Mouse (Mus musculus) embryo, embryonic 11.5 days (tissue): ENCODE measurements around the gene Ryr2.
"Not testable (repeated sequence)": the region's sequence is repeated elsewhere in the genome, so short reads cannot be mapped to it uniquely, and the experiment has no call there.

Experiments used
- DNase-seq: peaks from one replicate; pipeline ENCODE4 v3.0.0-alpha.2; 2012; ENCODE audit warnings: low read depth, low spot score

The Ryr2 gene

GRCm38 (mm10) chr13:12106662-12107632 lies at the start of gene Ryr2:
TSS of gene Ryr2 (minus strand) at chr13:12106945.
- peak; percentile 46 for DNase-seq

GRCm38 (mm10) chr13:12153922-12154321 lies 47.2 kb upstream of the Ryr2 start:
- no peak for DNase-seq

GRCm38 (mm10) chr13:12146918-12147507 lies 40.3 kb upstream of the Ryr2 start:
- no peak for DNase-seq

GRCm38 (mm10) chr13:12146402-12146801 lies 39.7 kb upstream of the Ryr2 start:
- no peak for DNase-seq

GRCm38 (mm10) chr13:12143347-12143746 lies 36.6 kb upstream of the Ryr2 start:
- DNase-seq: no peak

GRCm38 (mm10) chr13:12136461-12136860 lies 29.7 kb upstream of the Ryr2 start:
- DNase-seq: not testable (repeated sequence)

GRCm38 (mm10) chr13:12133549-12133948 lies 26.8 kb upstream of the Ryr2 start:
- DNase-seq: no peak

- no peak for DNase-seq
Measured at GRCm38 (mm10) chr13:12132160-12132710, 25.5 kb upstream of the Ryr2 start.

GRCm38 (mm10) chr13:12129121-12129520 lies 22.4 kb upstream of the Ryr2 start:
- no peak for DNase-seq

- no peak for DNase-seq
Measured at GRCm38 (mm10) chr13:12126099-12126498, 19.4 kb upstream of the Ryr2 start.

- no peak for DNase-seq
Measured at GRCm38 (mm10) chr13:12124940-12125540, 18.3 kb upstream of the Ryr2 start.

- DNase-seq: no peak
Measured at GRCm38 (mm10) chr13:12115551-12115950, 8.8 kb upstream of the Ryr2 start.

- DNase-seq: no peak
Measured at GRCm38 (mm10) chr13:12114816-12115215, 8.1 kb upstream of the Ryr2 start.

- DNase-seq: no peak
Measured at GRCm38 (mm10) chr13:12108955-12109354, 2.2 kb upstream of the Ryr2 start.

- DNase-seq: no peak
Measured at GRCm38 (mm10) chr13:12105830-12106628, 716 bp downstream of the Ryr2 start.

GRCm38 (mm10) chr13:12105231-12105829 lies 1.4 kb downstream of the Ryr2 start:
- DNase-seq: no peak

- no peak for DNase-seq
Measured at GRCm38 (mm10) chr13:12104318-12104717, 2.4 kb downstream of the Ryr2 start.

GRCm38 (mm10) chr13:12103017-12103416 lies 3.7 kb downstream of the Ryr2 start:
- no peak for DNase-seq

GRCm38 (mm10) chr13:12099446-12099845 lies 7.3 kb downstream of the Ryr2 start:
- no peak for DNase-seq

GRCm38 (mm10) chr13:12098981-12099380 lies 7.8 kb downstream of the Ryr2 start:
- no peak for DNase-seq

GRCm38 (mm10) chr13:12096382-12096932 lies 10.3 kb downstream of the Ryr2 start:
- DNase-seq: no peak
